Mouse (Mus musculus): ENCODE data around the gene Olig2.

Olig2 gene

DNA sequence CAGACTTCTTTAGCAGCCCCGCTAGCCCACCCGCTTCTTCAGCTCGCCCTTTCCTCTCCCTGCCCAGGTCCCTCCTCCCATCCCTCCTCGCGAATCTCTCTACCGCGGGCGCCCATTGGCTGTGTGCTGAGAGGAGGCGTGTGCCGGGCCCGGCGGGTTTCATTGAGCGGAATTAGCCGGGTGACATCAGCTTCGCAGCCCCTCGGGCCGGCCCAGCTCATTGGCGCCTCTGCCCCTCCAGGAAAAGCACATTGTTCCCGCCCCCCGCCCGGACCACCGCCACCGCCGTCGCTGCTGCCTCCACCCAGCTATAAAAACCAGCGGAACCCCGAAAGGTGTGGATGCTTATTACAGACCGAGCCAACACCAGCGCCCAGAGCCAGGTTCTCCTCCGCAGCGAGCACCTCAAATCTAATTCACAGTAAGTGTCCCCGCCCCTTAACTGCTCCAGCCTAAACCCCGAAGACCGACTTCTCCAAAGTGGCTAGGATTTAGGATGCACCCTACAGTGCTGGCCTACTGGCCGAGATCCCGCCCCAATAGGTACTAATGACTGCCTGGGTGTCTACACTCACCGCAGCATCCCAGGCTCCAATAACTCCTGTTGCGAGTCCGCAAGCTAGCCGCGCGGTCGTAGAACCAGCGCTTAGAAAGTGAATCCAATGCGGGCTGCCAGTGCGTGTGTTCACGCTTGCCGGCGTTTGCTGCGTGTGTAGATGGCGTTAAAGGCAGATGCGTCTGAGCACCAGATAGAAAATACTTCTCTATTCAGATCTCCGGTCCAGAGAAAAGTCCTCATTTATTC lies at the start of gene Olig2:
TSS of gene Olig2 (plus strand) at position 225 of the 805 bp plus-strand sequence.
- peak; percentile 20 for DNase-seq

DNA sequence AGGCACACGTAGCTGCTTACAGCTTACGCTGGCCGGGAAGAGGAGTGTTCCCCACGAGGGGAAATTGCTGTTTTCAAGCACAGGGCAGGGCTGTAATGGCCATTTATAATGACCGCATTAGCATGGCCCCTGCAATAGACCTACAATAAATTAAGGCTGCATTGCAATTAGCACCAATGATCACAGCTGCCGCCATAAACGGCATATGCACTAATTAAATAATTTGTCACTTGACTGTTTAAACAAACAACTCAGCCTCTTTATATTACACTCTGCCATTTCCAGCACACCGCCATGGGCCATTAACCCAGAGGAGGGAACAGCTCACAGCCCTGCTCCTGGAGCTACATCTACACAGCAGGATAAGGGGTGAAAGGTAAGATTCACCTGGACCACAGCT lies 49.4 kb upstream of the Olig2 start:
- no peak for DNase-seq

DNA sequence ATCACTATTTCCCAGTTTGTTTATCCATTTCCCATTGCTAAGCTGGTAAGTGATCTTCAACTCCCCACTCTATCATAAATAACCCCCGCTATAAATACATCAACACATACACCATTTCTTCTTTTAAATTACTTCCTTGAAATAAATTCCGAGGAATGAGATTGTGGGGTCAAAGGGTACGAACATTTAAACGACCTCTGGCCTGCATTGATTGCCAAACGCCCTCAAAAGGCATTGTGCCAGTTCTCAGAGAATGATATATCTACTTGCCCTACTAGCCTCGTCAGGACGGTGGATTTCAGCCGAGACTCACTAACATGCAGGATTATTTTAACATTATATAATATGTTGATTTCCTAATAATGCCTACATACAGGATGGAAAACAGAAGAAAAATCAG lies 38.2 kb upstream of the Olig2 start:
- no peak for DNase-seq

DNA sequence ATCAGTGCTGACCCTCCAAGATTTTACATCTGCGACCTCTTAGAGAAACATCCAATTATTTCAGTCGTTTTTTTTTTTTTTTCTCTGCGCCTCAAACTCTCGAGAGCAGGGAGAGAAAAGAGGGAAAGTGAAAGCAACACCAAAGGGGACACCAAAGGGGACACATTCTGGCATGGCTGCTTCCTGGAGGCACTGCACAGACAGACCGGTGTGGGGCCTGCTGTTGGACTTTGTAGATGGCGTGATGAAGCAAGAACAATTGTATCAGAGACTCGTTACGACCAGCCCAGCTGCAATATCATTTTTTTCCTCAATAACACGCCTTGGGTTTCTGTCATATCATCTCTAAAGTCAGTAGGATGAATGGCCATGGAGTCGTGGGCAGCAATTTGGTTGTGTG lies 37.6 kb upstream of the Olig2 start:
- DNase-seq, result no peak

DNA sequence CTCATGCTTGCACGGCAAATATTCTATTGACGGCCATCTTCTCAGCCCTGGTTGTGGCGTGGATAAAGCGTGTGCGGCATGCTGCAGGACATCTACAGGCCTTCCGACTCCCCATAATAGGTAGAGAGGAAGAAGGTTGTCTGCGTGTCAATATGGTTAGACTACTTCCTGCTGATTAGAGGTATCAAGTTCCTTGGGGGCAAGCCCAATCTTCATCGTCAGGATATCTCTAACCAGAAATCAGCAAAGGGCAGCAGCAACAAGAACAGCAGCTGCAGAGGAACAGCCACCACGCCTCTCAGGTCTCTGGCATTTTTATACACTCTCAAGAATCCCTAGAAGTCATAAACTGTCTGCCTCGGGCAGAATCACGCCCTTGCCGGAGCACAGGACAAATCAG lies 37.0 kb upstream of the Olig2 start:
- no peak for DNase-seq

DNA sequence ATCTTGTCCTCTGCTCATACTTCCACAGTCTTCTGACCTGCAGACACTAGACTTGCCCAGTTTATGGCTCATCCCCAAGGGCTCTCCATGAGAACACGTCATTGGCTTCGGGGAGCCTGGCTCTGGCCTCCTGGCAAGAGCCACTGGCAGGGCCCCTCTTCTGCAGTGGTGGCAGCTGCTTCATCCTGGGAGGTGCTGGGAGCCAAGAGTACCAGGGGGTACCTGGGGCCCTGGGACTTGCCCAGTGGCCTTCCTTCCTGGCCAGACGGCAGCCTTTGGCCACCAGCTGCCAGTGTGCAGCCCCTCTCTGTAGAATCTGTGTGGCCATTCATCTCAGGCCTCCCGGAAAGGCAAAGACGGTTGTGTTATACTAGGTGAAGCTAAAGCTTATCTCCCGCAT lies 34.0 kb upstream of the Olig2 start:
- no peak for DNase-seq

DNA sequence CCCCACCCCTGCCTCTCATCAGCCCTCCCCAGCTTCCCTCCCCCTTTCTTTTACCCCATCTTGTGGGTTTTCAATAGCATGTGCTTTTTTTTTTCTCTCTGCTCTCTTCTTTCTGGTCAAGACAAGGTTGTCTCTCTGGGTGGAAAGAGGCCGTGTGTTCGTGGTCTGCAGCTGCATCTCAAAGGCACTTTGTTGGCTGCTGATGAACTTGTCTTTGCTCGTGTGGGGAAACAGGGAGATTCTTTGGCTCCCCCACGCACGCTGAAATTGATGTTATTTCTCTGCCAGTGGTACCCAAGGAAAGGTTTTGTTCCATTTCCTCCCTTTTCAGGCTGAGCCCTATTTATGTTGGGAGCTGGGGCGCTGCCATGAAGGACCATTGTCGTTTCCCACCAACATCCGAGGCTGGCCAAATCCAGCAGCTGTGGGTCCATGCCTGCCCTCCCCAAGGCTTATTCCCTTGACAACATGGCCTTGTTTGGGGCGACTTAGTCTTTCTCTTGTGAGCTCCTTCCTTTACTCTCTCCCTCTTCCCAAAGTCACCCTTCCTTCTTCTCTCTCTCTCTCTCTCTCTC lies 33.5 kb upstream of the Olig2 start:
- DNase-seq, result no peak

DNA sequence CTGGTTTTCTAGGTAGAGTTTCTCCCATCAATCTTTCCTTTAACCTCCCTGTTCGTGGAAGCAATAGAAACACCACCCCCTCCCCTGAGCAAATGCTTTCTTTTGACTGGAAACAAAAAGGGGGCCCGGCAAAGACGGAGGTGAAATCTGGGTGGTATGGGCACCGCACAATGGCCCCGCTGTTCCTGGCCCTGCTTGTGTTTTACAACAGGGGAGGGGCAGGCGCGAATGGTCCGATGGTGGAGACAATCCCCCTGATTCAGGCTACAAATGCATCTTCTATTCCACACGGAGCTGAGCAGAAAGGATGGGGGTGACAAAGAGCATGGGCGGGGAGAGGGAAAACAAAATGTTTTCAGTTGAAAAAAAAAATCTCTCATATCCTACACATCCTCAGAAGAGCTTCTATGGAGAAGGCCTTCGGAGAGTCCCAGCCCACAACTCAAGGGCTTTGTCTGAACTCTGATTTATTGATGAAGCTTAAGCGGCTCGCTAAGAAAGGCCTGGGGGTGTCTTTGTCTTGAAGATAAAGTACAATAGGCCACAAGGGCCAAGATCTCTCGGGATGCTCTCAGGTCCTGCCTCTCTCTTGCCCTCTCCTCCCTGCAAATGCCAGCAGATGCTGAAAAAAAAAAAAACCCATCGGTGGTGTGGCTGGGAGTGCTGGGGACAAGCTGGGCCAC lies 32.4 kb upstream of the Olig2 start:
- no peak for DNase-seq

DNA sequence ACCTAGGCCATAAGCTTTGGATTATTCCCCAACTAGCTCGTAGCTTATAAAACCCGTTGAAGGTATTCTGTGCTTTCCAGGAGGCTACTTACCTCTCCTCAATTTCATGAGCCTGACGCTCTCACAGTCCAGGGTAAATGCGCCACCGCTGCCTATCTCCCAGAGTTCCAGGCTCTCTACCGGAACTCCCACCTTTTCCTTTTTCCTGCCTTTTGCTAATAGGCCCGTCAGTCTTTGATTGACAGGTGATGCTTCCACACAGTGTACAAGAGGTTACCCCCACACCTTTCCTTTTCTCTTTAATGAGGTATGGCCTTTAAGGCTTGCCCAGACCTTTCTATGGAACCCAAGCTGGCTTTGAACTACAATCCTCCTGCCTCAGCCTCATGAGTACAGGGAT lies 25.4 kb upstream of the Olig2 start:
- DNase-seq, result no peak

DNA sequence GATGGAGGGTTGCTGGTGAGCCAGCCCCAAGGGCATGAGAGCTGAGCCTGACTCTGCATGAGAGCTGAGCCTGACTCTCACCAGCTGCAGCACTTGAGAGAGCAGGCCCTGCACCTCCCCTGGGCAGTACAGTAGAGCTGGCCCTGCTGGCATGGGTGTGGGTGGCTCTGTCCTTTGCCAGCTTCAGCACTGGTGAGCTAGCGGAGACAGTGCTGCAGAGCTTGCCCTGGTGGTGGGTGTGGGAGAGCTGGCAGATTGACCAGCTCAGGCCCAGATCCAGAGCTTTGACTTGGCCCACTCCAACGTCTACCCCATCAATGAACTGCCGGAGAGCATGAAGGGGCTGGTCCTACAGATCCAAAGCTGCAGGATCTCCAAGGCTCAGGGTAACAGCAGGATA lies 22.3 kb upstream of the Olig2 start:
- no peak for DNase-seq

DNA sequence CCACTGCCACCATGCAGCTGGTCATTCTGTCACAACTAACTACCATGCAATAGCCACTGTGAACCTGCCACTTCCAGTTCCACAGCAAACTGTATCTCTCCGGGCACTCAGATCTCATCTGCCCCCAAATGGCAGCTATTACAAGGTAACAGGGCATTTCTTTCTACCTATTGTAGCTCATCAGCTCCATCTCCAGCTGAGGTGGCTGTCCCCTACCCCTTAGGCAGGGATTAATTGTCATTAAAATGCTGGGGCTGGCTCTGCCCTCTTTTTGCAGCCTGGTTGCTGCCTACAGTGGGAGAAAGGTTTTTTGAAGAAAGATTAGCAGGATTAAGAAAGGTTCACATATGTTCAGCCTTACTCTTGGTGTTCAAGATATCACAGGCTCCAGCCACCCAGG lies 18.9 kb upstream of the Olig2 start:
- DNase-seq, result no peak

DNA sequence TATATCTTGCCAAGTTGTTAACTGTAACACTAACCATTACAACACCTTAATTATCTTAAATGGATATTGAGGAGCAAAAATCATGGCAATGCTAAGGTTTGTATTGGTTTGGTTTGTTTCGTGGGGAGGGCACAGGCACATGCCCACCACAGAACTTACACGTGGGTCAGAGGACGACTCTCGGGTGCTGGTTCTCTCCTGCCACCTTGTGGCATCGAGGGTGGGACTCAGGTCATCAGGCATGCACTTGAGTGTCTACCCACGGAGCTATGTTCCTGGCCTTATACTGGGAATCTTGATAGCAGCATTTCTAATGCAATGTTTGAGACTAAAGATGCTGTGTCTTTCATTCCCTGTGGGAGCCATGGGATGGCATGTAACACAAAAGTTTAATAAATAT lies 8.2 kb upstream of the Olig2 start:
- peak; percentile 30 for DNase-seq

DNA sequence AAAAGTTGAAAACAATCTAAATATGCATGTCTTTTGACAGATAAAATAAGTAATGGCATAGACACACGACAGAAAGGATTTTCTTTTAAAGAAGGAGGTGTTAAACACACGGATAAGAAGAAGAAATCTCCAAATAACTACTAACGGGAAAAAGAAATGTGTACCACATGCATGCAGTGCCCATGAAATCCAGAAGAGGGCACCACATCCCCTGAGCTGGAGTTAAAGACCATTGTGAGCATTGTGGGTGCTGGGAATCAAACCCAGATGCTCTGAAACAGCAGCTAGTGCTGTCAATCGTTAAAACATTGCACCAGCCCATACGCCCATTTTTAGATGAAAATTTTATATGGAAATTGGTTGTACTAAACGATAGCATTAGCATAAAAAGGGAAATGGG lies 7.3 kb upstream of the Olig2 start:
- DNase-seq, result no peak

DNA sequence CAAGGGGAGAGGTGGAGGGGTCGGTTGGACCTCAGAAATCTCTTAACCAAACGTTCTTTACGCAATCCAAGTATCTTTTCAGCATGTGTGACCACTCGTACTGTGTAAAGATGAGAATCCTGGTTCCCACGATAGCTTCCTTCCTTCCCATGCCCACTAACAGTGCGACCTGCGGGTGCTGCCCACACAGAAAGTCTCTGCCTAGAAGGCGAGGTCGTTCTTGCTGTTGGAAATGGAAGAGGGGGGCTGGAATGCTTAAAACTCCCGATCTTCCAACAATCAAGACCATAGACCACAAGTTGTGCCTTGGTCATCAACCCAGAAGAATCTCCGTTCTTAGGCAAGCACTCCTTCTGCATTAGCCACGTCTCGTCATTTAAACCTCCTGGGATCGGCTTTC lies 6.0 kb upstream of the Olig2 start:
- no peak for DNase-seq

DNA sequence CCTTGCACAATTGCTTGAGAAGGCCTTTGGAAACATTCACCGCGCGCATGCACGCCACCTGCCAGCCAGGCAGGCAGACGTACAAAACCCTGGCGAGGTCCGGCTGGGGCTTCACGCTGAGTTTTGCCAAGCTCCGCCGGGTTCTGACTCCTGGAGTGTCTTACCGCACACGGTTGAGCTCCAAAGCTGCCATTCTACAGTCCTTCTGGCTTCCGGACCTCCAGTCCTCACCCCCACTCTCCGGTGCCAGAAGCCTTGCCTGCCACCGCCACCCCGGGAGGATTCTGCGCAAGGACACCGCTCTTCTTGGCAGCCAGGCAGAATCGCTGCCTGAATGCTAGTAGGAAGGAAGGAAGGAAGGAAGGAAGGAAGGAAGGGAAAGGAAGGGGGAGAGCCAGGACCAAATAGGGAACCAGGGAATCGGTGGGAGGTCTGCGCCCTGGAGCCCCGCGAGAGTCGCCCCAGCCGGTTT lies 3.0 kb upstream of the Olig2 start:
- no peak for DNase-seq

DNA sequence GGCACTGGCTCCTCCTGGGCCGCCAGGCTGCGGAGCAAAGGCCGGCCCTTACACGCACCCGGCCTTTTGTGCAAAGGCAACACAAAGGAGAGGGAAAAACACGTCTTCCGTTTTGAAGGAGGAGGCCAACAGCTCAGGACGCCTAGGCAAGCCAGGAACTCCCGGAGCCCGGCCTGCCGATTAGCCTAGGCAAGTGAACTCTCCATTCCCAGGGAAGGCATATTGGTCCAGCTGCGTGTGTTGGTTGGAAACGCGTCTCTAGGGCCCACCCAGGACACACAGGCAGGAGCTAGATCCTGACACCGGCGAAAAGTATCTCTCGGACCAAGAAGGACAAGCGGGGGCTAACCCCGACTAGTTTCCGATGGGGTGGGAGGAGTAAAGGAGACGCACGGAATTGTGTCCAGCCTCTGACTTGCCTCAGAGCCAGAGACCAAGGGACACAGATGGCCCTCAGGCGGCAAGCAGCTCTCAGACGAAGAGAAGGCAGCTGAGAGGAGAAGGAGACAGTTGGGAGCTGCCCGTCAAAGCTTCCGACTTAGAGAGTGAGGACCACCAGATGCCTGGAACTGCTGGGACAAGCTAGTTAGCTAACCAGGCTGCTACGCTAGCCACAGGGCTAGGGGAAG lies 2.5 kb upstream of the Olig2 start:
- DNase-seq, result no peak

DNA sequence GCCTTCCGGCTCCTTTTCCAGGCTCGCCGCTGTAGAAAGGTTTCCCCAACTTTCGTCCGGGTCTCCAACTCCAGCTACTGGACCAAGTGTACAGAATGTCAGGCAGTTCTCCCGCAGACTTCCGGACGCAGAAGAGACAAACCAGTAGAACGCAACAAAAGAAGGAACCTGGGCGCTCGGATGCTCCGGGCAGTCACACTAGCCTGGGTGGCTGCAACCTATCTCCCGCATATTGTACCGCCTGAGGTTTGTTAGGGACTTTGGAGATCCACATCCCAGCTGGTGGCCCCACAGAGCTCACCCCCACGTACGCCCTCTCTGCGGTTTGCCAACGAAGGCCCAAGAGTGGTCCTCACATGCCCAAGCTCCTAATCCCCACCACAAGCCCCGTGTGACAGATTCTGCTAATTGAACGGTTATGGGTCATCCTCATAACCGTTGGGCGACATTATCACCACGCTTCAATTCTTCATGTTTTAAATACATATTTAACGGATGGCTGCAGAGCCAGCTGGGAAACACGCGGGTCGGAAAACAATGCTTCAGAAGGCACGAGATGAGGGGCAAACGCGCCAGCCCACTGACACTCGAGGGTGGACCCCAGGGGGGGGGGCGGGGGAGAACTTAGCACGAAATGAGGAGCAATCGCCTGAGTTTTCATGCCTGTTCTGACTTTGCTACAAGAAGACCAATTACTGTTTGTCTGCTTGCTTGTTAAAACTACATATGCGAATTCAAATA lies 1.8 kb upstream of the Olig2 start:
- DNase-seq, result no peak

DNA sequence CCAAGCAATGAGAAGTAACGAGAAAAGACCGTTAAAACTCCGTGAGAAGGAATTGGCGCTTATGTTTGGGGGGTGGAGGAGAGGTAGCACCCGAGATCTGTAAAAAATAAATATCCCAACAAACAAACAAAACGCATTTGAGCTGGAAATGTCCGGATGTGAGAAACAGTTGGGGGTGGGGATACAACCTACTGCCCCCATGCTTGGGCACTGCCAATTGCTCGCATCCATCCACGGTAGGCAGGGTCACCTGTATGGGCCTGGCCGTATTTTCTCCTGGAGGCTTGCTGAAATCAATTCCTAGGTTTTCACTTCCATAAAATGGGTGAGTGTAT lies 1.2 kb upstream of the Olig2 start:
- no peak for DNase-seq

DNA sequence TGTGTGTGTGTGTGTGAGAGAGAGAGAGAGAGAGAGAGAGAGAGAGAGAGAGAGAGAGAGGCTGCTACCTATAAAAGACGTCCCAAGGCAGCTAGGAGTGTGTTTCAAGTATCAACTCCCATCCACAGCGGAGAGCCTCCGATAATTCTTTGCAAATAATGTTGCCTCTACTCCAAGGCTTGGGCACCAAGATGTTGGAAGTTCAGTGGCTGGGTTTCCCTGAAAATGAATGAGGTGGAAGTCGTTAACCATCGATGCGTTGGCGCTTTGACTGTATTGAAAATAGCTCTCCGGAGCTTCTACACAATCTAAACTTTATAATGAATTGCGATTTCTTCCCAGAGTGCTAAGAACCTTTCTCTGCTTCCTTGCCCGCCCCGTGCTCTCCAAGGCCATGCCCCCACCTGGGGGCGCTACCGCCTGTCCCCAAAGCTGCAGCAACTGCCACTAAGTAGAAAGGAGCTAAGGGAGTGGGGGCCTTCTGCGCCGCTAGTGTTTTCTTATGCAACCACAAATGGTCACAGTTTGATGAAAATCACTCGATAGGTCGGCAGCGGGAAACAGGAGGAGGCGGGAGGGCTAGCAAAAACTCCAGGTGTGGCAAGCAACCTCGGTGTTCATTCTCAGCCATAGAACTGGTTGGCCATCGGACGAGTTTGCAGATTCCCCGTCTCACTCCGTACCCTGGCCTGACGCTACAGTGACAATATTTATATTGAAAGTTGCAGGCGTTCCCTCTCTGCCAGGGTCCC lies 600 bp upstream of the Olig2 start:
- peak; percentile 15 for DNase-seq

DNA sequence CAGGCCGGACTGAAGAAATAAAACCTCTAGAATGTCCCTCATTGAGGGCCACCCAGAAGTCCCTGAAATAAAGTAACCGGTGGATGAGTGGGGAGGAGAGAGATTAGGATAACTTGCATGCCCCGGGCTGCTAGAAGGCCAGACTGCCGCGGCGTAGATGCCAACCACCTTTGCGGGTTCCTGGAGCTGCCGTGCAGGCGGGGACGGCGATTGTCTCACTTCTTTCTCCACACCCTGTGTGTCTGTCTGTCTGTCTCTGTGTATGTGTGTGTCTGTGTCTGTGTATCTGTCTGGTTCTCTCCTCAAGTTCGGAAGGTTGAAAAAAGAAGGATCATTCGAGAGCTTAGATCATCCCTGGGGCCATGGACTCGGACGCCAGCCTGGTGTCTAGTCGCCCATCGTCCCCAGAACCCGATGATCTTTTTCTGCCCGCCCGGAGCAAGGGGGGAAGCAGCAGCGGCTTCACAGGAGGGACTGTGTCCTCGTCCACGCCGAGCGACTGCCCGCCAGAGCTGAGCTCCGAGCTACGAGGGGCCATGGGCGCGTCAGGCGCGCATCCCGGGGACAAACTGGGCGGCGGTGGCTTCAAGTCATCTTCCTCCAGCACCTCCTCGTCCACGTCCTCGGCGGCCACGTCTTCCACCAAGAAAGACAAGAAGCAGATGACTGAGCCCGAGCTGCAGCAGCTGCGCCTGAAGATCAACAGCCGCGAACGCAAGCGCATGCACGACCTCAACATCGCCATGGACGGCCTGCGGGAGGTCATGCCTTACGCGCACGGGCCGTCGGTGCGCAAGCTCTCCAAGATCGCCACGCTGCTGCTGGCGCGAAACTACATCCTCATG lies 1.0 kb downstream of the Olig2 start:
- DNase-seq, result no peak

All from thymus, postnatal 14 days (tissue).